Mouse (Mus musculus): ENCODE data around the gene Prr18.

- no peak for TF ChIP-seq CTCF (IDR thresholded peaks at IDR 0.05; ENCODE audit: low read depth)
- TF ChIP-seq EP300 (IDR thresholded peaks at IDR 0.05; ENCODE audit: low read depth), result no peak
Measured at GRCm38 (mm10) chr17:8342706-8343105, 5.4 kb downstream of the Prr18 start.

Data from heart, postnatal 0 days (tissue).